Mouse (Mus musculus): Measurements from ENCODE around the gene Neurog2.
A peak's percentile ranks its signal among the peaks of the same experiment; 100 is the strongest.

Neurog2 gene

DNA sequence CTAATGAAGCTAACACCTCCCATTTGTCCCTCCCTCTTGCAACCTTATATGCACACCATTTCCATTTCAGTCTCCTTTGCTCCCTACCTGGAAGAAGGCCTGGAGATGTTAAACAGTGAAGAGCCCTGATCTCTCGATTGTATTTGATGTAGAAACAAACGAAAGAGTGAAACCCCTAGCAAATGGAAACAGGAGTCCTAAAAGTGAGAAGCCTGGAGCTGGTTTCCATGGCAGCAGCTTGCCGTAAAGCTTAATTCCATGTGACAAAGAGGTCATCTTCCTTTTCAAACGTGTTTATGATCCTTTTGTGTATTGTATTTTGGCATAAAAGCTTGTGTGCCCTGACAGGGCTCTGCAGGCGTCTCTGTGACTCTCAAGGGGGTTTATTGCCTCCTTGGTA is 9.3 kb downstream of the Neurog2 start:
- no peak for ATAC-seq (ENCODE audit: low TSS enrichment)

DNA sequence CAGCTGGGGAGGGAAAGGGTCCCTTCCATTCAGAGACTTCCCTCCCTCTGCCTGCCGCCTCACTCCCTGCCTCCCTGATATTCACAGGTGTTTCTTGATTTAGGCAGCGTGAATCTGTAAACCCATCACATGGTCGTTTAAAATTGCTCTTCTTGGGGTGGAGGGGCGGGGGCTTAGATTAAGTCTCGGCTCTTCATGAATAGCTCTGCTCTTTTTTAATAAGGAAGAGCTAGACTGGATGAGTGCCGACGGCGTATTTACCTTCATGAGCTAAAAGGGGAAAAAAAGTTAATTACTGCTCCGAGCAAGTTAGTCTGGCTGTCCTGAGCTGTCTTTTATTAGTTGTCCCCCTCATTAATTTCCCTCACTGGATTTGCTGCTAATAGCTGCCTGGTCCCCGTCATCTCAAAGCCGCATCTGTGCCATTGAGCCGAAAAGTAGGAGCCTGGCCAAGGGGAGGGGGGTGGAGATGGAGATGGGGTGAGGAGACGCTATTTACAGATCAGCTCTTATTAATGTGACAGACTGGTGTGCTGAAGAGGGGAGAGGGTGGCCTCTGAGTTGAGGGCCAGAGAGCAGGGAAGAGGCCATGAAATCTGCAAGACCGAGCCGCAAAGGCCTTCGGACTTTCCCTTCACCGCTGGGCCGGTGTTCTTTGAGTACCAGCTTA is 13.4 kb downstream of the Neurog2 start:
- no peak for ATAC-seq (ENCODE audit: low TSS enrichment)

DNA sequence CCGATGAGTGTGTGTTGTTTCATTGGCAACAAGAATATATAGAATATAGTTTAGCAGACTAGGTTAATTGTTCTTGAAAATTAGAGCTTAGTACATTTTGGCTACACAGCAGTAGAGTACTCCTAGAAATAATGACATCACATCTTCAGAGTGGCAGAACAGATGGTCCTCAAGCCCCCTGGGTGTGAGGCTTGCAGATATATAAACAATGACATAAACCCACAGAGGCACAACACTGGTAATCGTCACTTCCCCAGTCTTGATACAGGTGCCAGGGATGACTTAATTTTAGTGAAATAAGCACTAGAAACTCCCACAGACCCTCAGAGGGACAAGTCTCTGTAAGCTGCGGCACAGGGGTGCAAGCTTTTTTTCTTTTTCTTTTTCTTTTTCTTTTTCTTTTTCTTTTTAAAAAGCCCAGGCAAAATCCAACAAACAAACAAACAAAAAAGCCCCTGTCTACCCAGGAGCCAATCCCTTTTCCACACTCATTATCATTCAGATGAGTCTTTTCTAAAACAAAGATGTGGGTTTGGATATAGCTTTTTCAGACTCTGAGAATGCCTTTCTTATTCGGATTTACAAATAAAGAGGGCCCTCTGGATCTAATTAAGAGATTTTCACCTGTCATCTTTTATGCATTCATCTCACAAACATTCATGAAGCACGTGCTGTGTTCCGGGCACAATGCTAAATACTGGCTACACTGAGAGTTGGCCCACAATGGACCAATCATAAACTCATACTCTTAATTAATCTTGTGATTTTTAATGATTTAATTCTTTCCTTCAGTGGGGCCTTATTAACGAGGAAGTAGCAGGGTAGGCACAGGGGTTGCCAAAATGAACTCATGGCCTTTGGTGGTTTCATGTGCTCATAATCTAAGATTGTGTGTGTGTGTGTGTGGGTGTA is 19.1 kb downstream of the Neurog2 start:
- no peak for ATAC-seq (ENCODE audit: low TSS enrichment)

DNA sequence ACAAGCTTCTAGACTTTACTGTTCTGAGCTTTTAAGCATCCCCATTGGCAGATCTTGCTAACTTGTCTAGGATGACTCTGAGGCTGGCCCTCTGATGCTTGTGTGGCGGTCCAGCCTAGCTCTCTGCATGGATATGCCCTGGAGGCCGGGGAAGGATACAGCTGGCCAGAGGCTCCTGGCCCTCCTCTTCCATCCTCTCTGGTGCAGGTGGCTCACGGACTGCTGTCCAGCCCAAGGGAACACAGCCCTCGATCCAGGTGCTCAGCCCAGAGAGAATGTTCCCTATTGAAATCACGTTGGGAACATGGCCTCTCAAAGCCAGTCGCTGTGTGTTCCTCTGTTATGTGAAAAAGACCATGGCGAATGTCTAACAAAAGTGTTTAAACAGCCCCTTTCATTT is 27.8 kb downstream of the Neurog2 start:
- no peak for ATAC-seq (ENCODE audit: low TSS enrichment)

DNA sequence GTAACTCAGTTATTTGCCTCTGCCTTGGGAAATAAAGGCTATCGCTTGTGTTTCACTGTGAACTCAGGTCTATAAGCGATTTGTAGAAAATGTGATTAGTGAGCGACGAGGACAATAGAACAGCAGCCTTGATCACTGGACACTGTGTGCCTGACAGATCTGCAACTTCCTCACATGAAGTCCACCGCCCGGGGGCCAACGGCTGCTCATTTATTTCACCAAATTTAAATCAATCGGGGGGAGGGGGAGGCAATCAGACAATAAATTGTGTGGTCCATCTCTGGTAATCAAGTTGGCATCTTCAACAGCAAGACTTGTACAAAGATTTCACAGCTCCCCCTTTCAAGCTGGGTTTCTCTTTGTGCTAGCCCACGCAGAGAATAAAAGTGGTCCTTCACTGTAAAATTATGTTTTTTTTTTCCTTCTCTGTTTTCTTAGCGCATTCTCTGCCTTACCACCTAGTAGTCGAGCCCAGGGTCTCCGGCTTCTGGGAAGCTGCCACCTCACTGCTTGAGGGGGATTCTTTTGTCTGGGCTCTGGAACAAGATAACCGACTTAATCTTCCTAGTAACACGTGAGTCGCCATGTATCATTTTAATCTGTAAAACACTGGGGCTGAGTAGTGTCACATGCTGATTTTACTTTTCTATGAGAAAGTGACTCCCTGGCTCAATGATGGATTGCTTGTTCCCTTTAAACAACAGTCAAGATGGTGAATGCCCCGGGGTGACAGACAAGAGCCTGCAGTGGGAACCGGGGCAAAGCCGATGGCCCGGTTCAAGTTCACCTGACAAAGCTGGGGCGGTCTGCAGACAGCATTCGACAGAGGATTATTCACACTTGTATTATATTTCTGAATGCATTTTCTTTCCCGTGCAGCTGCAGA is 29.0 kb downstream of the Neurog2 start:
- 0 out of 2 replicates have a peak, but pooled peaks have one; percentile 27 for ATAC-seq (ENCODE audit: low TSS enrichment)

DNA sequence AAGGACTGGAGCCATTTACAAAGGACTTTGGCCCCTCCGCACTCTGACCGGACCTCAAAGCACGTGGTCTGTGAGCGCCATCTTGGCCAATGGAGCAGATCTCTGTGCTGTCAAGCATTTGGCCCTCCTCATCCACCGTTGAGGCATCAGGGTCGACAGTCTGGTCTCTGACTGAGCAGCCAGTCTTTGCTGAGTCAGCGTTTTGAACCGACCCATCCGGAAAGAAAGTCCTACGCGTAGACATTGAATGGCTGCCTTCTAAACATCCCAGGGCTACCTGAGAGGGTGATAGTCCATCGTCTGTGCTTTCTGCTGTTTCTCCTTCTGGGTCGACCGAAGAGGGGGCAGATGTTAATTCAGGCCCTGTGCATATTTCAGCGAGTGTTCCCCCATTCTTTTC is 46.8 kb downstream of the Neurog2 start:
- no peak for ATAC-seq (ENCODE audit: low TSS enrichment)

Measured in frontal cortex, adult (tissue).